Mouse (Mus musculus): ENCODE data around the gene Clic4.

DNA sequence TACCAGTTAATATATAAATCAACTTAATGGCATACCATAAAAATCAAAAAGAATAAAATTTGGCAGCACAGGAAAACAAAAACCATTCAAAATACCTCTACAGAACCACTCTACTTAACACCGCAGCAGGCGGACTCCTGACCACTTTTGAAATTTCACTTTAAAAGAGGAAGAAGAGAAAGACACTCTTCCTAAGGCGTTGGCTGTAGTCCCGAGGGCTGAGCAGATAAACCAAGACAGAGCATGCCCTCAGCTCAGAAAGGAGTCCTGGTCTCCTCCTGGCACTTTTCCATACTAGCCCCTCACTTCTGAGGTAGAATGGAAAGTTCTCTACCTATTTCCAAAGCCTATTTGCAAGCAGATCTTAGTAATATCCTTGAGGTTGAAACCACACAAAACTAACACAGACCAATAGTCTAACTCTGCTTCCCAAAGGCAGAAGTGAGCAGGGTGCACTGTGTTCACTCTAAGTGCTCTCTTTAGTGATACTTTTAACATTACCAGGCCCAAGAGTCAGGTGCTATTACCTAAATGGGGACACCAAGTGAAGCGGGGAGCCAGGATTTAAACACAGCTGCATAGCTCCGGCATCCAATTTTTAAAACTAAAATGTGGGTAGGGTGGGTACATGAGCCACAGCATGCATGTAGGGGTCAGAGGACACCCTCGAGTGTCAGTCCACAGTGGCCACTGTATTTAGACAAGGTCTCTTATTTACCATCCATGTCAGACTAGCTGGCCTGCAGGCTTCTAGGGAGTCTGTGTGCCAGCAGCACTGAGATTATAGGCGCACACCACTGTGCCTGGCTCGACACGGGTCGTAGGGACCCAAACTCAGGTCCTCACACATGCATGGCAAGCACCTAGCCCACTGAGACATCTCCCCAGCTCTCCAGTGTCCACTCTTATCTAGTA, 15.8 kb downstream of the Clic4 start:
- no peak for TF ChIP-seq POLR2A (IDR thresholded peaks at IDR 0.05; ENCODE audit: insufficient read depth, low read depth, low read length)
- no peak for TF ChIP-seq CTCF (IDR thresholded peaks at IDR 0.05; ENCODE audit: insufficient read depth, low read depth, low read length)

All from olfactory bulb, adult 2 months (tissue).